Mouse (Mus musculus) layer of hippocampus, adult 9-11 months (tissue): ENCODE measurements at regions not wholly inside any gene's neighbourhood (a gene's known extent, or its start where the extent isn't known, plus 50 kb on each side); places are given as distances from the start of the nearest gene placed in this dataset.
"Not testable (repeated sequence)": the region's sequence is repeated elsewhere in the genome, so short reads cannot be mapped to it uniquely, and the experiment has no call there.

Experiments used
- DNase-seq: peaks from one replicate; pipeline ENCODE4 v3.0.0; 2022

GRCm38 (mm10) chr5:40177982-40178748, 422.9 kb upstream of the Hs3st1 start:
- no peak for DNase-seq

- DNase-seq, result peak; percentile 9
Observed at GRCm38 (mm10) chr5:40136740-40137285, 381.5 kb upstream of the Hs3st1 start.

GRCm38 (mm10) chr5:40124337-40124736, 369.1 kb upstream of the Hs3st1 start:
- no peak for DNase-seq

- DNase-seq, result no peak
Observed at GRCm38 (mm10) chr5:40116849-40117248, 361.6 kb upstream of the Hs3st1 start.

GRCm38 (mm10) chr5:40089576-40089975, 334.3 kb upstream of the Hs3st1 start:
- DNase-seq, result not testable (repeated sequence)

GRCm38 (mm10) chr5:40045288-40045687, 290.0 kb upstream of the Hs3st1 start:
- no peak for DNase-seq

GRCm38 (mm10) chr5:40034452-40034851, 279.2 kb upstream of the Hs3st1 start:
- no peak for DNase-seq

- no peak for DNase-seq
Observed at GRCm38 (mm10) chr5:40033686-40034085, 278.4 kb upstream of the Hs3st1 start.

GRCm38 (mm10) chr5:40030261-40030660, 275.0 kb upstream of the Hs3st1 start:
- DNase-seq, result no peak

- no peak for DNase-seq
Observed at GRCm38 (mm10) chr5:40015946-40016345, 260.7 kb upstream of the Hs3st1 start.

- DNase-seq, result no peak
Observed at GRCm38 (mm10) chr5:39988039-39988438, 232.8 kb upstream of the Hs3st1 start.

- no peak for DNase-seq
Observed at GRCm38 (mm10) chr5:39964371-39964770, 209.1 kb upstream of the Hs3st1 start.

GRCm38 (mm10) chr5:39960981-39961380, 205.7 kb upstream of the Hs3st1 start:
- DNase-seq, result no peak

GRCm38 (mm10) chr5:39935564-39935963, 180.3 kb upstream of the Hs3st1 start:
- no peak for DNase-seq

GRCm38 (mm10) chr5:39931890-39932289, 176.6 kb upstream of the Hs3st1 start:
- no peak for DNase-seq

GRCm38 (mm10) chr5:39909369-39909768, 154.1 kb upstream of the Hs3st1 start:
- no peak for DNase-seq

- DNase-seq, result no peak
Observed at GRCm38 (mm10) chr5:39871723-39872085, 116.4 kb upstream of the Hs3st1 start.

GRCm38 (mm10) chr5:39870835-39871722, 115.8 kb upstream of the Hs3st1 start:
- no peak for DNase-seq

GRCm38 (mm10) chr5:39857192-39857591, 101.9 kb upstream of the Hs3st1 start:
- DNase-seq, result no peak

GRCm38 (mm10) chr5:39856616-39857156, 101.4 kb upstream of the Hs3st1 start:
- no peak for DNase-seq

GRCm38 (mm10) chr5:39855685-39856615, 100.7 kb upstream of the Hs3st1 start:
- DNase-seq, result no peak

- DNase-seq, result no peak
Observed at GRCm38 (mm10) chr5:39847187-39847586, 91.9 kb upstream of the Hs3st1 start.
